Mouse (Mus musculus): ENCODE results near the gene Zfp26.

DNA sequence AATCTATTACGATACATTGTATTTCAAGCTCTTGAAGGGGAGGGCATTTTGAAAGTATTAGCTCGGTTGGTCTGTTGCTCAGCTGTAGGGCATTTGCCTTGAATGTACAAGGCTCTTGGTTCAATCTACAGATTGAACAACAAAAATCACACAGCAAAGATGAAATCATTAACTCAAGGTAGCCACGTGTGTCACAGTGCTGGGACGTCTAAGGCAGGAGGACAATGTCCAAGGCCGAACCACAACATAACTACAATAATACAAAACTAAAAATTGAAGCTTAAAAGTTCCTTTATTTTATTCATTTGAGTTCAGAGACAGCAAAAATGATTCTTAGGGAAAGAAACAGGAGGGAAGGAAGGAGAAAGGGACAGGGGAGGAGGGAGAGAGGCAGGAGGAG is 29.6 kb upstream of the Zfp26 start:
- TF ChIP-seq CTCF (IDR thresholded peaks at IDR 0.05; ENCODE audit: borderline replicate concordance, extremely low read depth, insufficient read depth, insufficient read length): no peak
- no peak for TF ChIP-seq POLR2A (IDR thresholded peaks at IDR 0.05; ENCODE audit: borderline replicate concordance, extremely low read depth, insufficient read depth, insufficient read length, poor library complexity, severe bottlenecking)
